Mouse (Mus musculus): ENCODE measurements around the gene Sipa1l3. TPM values are rescaled to one million over a fixed set of nuclear protein-coding genes. Genes with fewer than 3 reads are reported as not detected.

The Sipa1l3 gene
- polyA plus RNA-seq, 1 experiment: 71.5 TPM

GRCm38 (mm10) chr7:29456716-29457115 is 61.7 kb downstream of the Sipa1l3 start:
- Histone ChIP-seq H3K27ac (ENCODE audit: control insufficient read depth, insufficient read depth, low read depth, low read length) (no peak overlapping the region), H3K4me3 (ENCODE audit: control insufficient read depth, low read depth, low read length) (no peak overlapping the region), H3K36me3 (ENCODE audit: control insufficient read depth, insufficient read depth, low read length) (no peaks in the 10 kb centered on the region), H3K27me3 (ENCODE audit: control insufficient read depth, insufficient read depth, low read length) (no peaks in the 10 kb centered on the region), H3K4me1 (ENCODE audit: control insufficient read depth, insufficient read depth, low read length) (peaks cover 20% of the 10 kb centered on the region)
- no peak for TF ChIP-seq CTCF (IDR thresholded peaks at IDR 0.05; ENCODE audit: control insufficient read depth, insufficient read depth, insufficient replicate concordance, low read depth, low read length)
- no peak for TF ChIP-seq POLR2A (IDR thresholded peaks at IDR 0.05; ENCODE audit: control insufficient read depth, low read depth, low read length)

DNA sequence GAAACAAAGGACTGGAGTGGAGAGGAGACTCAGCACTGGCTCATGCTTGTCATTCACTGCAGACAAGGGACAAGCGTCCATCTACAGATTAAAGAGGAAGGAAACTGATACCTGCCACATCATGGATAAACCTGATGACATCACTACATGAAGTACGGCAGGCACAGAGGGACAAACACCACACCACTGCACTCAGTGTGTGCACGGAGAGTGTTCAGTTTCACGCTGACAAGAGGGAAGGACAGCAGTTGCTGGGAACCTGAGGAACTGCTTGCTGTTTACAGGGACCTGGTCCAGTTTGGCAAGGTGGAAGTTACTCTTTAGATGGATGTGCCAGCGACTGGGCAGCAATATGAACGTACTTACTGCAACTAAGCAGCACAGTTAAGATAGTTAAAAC is 62.9 kb downstream of the Sipa1l3 start:
- H3K36me3 ChIP-seq (ENCODE audit: control insufficient read depth, insufficient read depth, low read length): no peaks in the 10 kb centered on the region
- no peak overlapping the region for H3K4me3 ChIP-seq (ENCODE audit: control insufficient read depth, low read depth, low read length)
- H3K4me1 ChIP-seq (ENCODE audit: control insufficient read depth, insufficient read depth, low read length): peaks cover 19% of the 10 kb centered on the region
- no peak for TF ChIP-seq POLR2A (IDR thresholded peaks at IDR 0.05; ENCODE audit: control insufficient read depth, low read depth, low read length)
- TF ChIP-seq CTCF (IDR thresholded peaks at IDR 0.05; ENCODE audit: control insufficient read depth, insufficient read depth, insufficient replicate concordance, low read depth, low read length): no peak
- H3K27ac ChIP-seq (ENCODE audit: control insufficient read depth, insufficient read depth, low read depth, low read length): no peak overlapping the region
- H3K27me3 ChIP-seq (ENCODE audit: control insufficient read depth, insufficient read depth, low read length): no peaks in the 10 kb centered on the region

DNA sequence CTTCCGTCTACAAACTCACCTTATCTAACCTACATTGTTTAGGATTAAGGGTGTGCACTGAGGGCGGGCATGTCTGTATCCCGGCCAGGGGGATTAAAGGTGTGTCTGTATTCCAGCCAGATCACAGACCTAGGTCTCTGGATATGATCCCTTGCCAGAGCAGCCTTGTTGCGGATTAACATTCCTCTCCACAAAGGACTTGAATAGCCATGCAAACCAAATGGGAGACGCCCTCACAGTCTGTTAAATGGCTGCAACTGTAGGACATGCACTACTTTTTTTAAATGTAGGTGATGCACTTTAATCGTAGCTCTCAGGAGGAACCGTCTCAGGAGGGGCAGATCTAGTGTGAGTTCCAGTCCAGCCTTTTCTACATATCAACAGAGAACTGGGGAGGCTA is 63.5 kb downstream of the Sipa1l3 start:
- no peak overlapping the region for H3K27ac ChIP-seq (ENCODE audit: control insufficient read depth, insufficient read depth, low read depth, low read length)

GRCm38 (mm10) chr7:29452991-29453741 is 65.3 kb downstream of the Sipa1l3 start:
- Histone ChIP-seq H3K4me1 (ENCODE audit: control insufficient read depth, insufficient read depth, low read length) (peaks cover 13% of the 10 kb centered on the region), H3K27me3 (ENCODE audit: control insufficient read depth, insufficient read depth, low read length) (no peaks in the 10 kb centered on the region), H3K4me3 (ENCODE audit: control insufficient read depth, low read depth, low read length) (no peak overlapping the region)

More for the DNA sequence above, 63.5 kb downstream of the Sipa1l3 start:
- TF ChIP-seq POLR2A (IDR thresholded peaks at IDR 0.05; ENCODE audit: control insufficient read depth, low read depth, low read length): no peak
- TF ChIP-seq CTCF (IDR thresholded peaks at IDR 0.05; ENCODE audit: control insufficient read depth, insufficient read depth, insufficient replicate concordance, low read depth, low read length): no peak
- Histone ChIP-seq H3K4me1 (ENCODE audit: control insufficient read depth, insufficient read depth, low read length) (peaks cover 13% of the 10 kb centered on the region), H3K27me3 (ENCODE audit: control insufficient read depth, insufficient read depth, low read length) (no peaks in the 10 kb centered on the region), H3K4me3 (ENCODE audit: control insufficient read depth, low read depth, low read length) (no peak overlapping the region), H3K36me3 (ENCODE audit: control insufficient read depth, insufficient read depth, low read length) (no peaks in the 10 kb centered on the region)

GRCm38 (mm10) chr7:29452381-29452780 is 66.1 kb downstream of the Sipa1l3 start:
- TF ChIP-seq CTCF (IDR thresholded peaks at IDR 0.05; ENCODE audit: control insufficient read depth, insufficient read depth, insufficient replicate concordance, low read depth, low read length) (no peak), POLR2A (IDR thresholded peaks at IDR 0.05; ENCODE audit: control insufficient read depth, low read depth, low read length) (no peak)
- Histone ChIP-seq H3K27me3 (ENCODE audit: control insufficient read depth, insufficient read depth, low read length) (no peaks in the 10 kb centered on the region), H3K36me3 (ENCODE audit: control insufficient read depth, insufficient read depth, low read length) (no peaks in the 10 kb centered on the region), H3K4me3 (ENCODE audit: control insufficient read depth, low read depth, low read length) (no peak overlapping the region), H3K27ac (ENCODE audit: control insufficient read depth, insufficient read depth, low read depth, low read length) (no peak overlapping the region), H3K4me1 (ENCODE audit: control insufficient read depth, insufficient read depth, low read length) (peaks cover 13% of the 10 kb centered on the region)

More at GRCm38 (mm10) chr7:29452991-29453741, 65.3 kb downstream of the Sipa1l3 start:
- Histone ChIP-seq H3K27ac (ENCODE audit: control insufficient read depth, insufficient read depth, low read depth, low read length) (peak overlapping the region; percentile 14), H3K36me3 (ENCODE audit: control insufficient read depth, insufficient read depth, low read length) (no peaks in the 10 kb centered on the region)
- no peak for TF ChIP-seq POLR2A (IDR thresholded peaks at IDR 0.05; ENCODE audit: control insufficient read depth, low read depth, low read length)

DNA sequence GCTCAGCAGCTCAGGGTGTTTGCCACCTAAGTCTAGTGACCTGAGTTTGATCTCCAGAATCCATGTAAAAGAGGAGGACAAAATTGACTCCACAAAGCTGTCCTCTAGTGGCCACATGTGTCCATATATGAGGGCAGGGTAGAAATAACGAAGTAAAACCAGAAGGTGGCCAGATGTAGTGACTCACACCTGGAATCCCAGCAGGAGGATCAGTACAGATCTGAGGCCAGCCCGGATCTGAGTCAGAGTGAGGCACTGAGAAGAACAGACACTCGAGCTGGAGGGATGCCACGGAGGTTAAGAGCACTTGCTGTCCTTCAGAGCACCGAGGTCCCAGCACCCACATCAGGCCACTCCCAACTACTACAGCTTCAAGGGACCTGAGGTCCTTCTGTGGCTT is 68.3 kb downstream of the Sipa1l3 start:
- TF ChIP-seq POLR2A (IDR thresholded peaks at IDR 0.05; ENCODE audit: control insufficient read depth, low read depth, low read length) (no peak), CTCF (IDR thresholded peaks at IDR 0.05; ENCODE audit: control insufficient read depth, insufficient read depth, insufficient replicate concordance, low read depth, low read length) (no peak)
- Histone ChIP-seq H3K4me3 (ENCODE audit: control insufficient read depth, low read depth, low read length) (no peak overlapping the region), H3K36me3 (ENCODE audit: control insufficient read depth, insufficient read depth, low read length) (no peaks in the 10 kb centered on the region), H3K4me1 (ENCODE audit: control insufficient read depth, insufficient read depth, low read length) (peaks cover 13% of the 10 kb centered on the region), H3K27me3 (ENCODE audit: control insufficient read depth, insufficient read depth, low read length) (no peaks in the 10 kb centered on the region), H3K27ac (ENCODE audit: control insufficient read depth, insufficient read depth, low read depth, low read length) (no peak overlapping the region)

DNA sequence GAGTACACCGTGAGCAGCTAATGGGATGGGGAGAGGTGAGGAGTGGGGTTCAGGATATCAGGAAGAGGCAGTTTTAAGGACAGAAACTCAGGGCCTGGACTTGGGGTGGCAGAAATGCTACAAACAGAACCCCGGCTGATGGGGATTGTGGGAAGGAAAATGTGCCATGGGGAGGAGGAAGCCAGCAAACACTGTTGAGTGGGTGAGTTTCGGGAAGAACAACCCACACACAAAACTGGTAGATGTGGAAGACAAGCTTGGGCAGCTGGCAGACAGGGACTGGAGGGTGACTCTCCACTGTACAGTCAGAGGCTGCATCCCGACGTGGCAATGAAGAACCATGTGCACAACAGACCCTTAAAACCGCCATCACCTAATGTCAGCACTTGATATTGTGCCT is 69.6 kb downstream of the Sipa1l3 start:
- no peaks in the 10 kb centered on the region for H3K36me3 ChIP-seq (ENCODE audit: control insufficient read depth, insufficient read depth, low read length)
- no peaks in the 10 kb centered on the region for H3K27me3 ChIP-seq (ENCODE audit: control insufficient read depth, insufficient read depth, low read length)
- TF ChIP-seq CTCF (IDR thresholded peaks at IDR 0.05; ENCODE audit: control insufficient read depth, insufficient read depth, insufficient replicate concordance, low read depth, low read length): no peak
- no peak for TF ChIP-seq POLR2A (IDR thresholded peaks at IDR 0.05; ENCODE audit: control insufficient read depth, low read depth, low read length)
- H3K4me1 ChIP-seq (ENCODE audit: control insufficient read depth, insufficient read depth, low read length): peaks cover 20% of the 10 kb centered on the region
- H3K4me3 ChIP-seq (ENCODE audit: control insufficient read depth, low read depth, low read length): no peak overlapping the region
- H3K27ac ChIP-seq (ENCODE audit: control insufficient read depth, insufficient read depth, low read depth, low read length): no peak overlapping the region

Measured in testis, adult 2 months (tissue).